Mouse (Mus musculus) E14TG2a.4 (cell line): ENCODE results near the gene Gm9117.
"Not testable (repeated sequence)": the region's sequence is repeated elsewhere in the genome, so short reads cannot be mapped to it uniquely, and the experiment has no call there.

Source experiments
- H3K27me3 ChIP-seq: 2 replicates; pipeline ENCODE4 v1.6.1; 2014; ENCODE audit warnings: low read length, control low read depth; ENCODE audit not compliant: insufficient read depth
- H3K36me3 ChIP-seq: 2 replicates; pipeline ENCODE4 v1.6.1; 2014; ENCODE audit warnings: low read length, control low read depth; ENCODE audit not compliant: insufficient read depth
- H3K4me1 ChIP-seq: replicated peaks from 2 replicates; pipeline ENCODE4 v1.6.1; 2014; ENCODE audit warnings: low read depth, low read length, control low read depth
- H3K4me3 ChIP-seq: replicated peaks from 2 replicates; pipeline ENCODE4 v1.5.1; 2014; ENCODE audit warnings: mild to moderate bottlenecking, low read length
- H3K9me3 ChIP-seq: 2 replicates; pipeline ENCODE4 v1.6.1; 2014; ENCODE audit warnings: low read length, control low read depth

The Gm9117 gene

GRCm38 (mm10) chr3:93943443-93943842 lies at the start of gene Gm9117:
Gene Gm9117 (minus strand): TSS chr3:93943543.
- H3K9me3 ChIP-seq, H3K36me3 ChIP-seq, H3K4me3 ChIP-seq, H3K27me3 ChIP-seq, H3K4me1 ChIP-seq: not testable (repeated sequence)

DNA sequence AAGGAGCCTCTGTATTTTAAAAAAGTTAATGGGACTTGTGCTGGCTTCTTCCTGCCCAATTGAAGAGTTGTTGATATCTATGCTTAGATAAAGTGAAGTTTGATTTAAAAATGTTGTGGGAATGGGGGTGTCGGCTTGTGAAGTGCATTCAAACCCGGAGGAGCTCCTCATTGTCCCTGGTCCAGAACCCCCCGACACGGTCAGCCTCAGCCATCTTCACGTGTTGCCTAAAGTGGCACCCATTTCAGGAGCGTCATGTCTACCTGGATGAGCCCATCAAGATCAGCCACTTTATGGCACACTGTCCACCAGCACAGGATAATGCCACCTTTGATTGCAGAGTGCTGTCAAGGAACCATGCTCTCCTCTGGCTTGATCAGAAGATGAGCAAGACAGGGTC lies 25.6 kb upstream of the Gm9117 start:
- not testable (repeated sequence) for H3K36me3 ChIP-seq, H3K4me3 ChIP-seq, H3K4me1 ChIP-seq, H3K9me3 ChIP-seq, H3K27me3 ChIP-seq

- H3K9me3 ChIP-seq, H3K27me3 ChIP-seq, H3K36me3 ChIP-seq, H3K4me3 ChIP-seq, H3K4me1 ChIP-seq: not testable (repeated sequence)
These were observed 17.9 kb upstream of the Gm9117 start, which contains the start of gene Tdpoz5 for GRCm38 (mm10) chr3:93961214-93961613. Gene Tdpoz5 (minus strand): TSS chr3:93961314.

- H3K4me3 ChIP-seq: not testable (repeated sequence)
These were observed 5.0 kb downstream of the Gm9117 start for GRCm38 (mm10) chr3:93938386-93938785.

More at GRCm38 (mm10) chr3:93938386-93938785, 5.0 kb downstream of the Gm9117 start:
- not testable (repeated sequence) for H3K4me1 ChIP-seq, H3K36me3 ChIP-seq, H3K9me3 ChIP-seq, H3K27me3 ChIP-seq
